Mouse (Mus musculus) hindbrain, embryonic 11.5 days (tissue): ENCODE data around the gene Stra6l. TPM values are rescaled to one million over a fixed set of nuclear protein-coding genes. Genes with fewer than 3 reads are reported as not detected.

Source experiments
- ATAC-seq: fragments of 200-750 bp; cut with Nextera tagmentation; 2 replicates; pipeline ENCODE4 v1.8.0; 2017; ENCODE audit warnings: mild to moderate bottlenecking, moderate TSS enrichment, moderate library complexity; ENCODE audit not compliant: low FRiP score
- DNase-seq: peaks from one replicate; pipeline ENCODE4 v3.0.0-alpha.2; 2015; ENCODE audit warnings: low spot score
- H3K27ac ChIP-seq: fragments of 300-500 bp; sonication (generic); 2 replicates; pipeline ENCODE4 v1.5.1; 2014; ENCODE audit warnings: mild to moderate bottlenecking, low read depth, low read length
- H3K27me3 ChIP-seq: fragments of 300-500 bp; sonication (generic); 2 replicates; pipeline ENCODE4 v1.6.1; 2014; ENCODE audit warnings: mild to moderate bottlenecking, low read length, moderate library complexity, mixed read lengths; ENCODE audit not compliant: control insufficient read depth, insufficient read depth
- H3K36me3 ChIP-seq: fragments of 300-500 bp; sonication (generic); 2 replicates; pipeline ENCODE4 v1.6.1; 2014; ENCODE audit warnings: mild to moderate bottlenecking, low read length, moderate library complexity, mixed read lengths; ENCODE audit not compliant: control insufficient read depth, insufficient read depth
- H3K4me1 ChIP-seq: fragments of 300-500 bp; sonication (generic); replicated peaks from 2 replicates; pipeline ENCODE4 v1.6.1; 2014; ENCODE audit warnings: low read length, mixed read lengths; ENCODE audit not compliant: control insufficient read depth, insufficient read depth
- H3K4me2 ChIP-seq: fragments of 300-500 bp; sonication (generic); replicated peaks from 2 replicates; pipeline ENCODE4 v1.6.1; 2014; ENCODE audit warnings: mild to moderate bottlenecking, low read depth, low read length
- H3K4me3 ChIP-seq: fragments of 300-500 bp; sonication (generic); 2 replicates; pipeline ENCODE4 v1.5.1; 2014; ENCODE audit warnings: low read depth, low read length
- H3K9ac ChIP-seq: fragments of 300-500 bp; sonication (generic); 2 replicates; pipeline ENCODE4 v1.6.1; 2014; ENCODE audit warnings: low read depth, low read length
- H3K9me3 ChIP-seq: fragments of 300-500 bp; sonication (generic); 2 replicates; pipeline ENCODE4 v1.6.1; 2016; ENCODE audit warnings: low read length; ENCODE audit not compliant: control insufficient read depth
- WGBS: fragments of 180-500 bp; shearing (Covaris S2); extraction: QIAGEN DNeasy Blood & Tissue Kit; methylation state at CpG from one replicate; pipeline ENCODE4 v1.1.7; 2014; 5-methylcytosine and 5-hydroxymethylcytosine counted together
- polyA plus RNA-seq: library from polyadenylated mRNA; unstranded; fragments of >200 nt; fragmentation: Nextera tagmentation; extraction: Ambion mirVana; gene quantifications from 2 replicates; pipeline ENCODE4 v1.2.1, GENCODE M21; 2014

Stra6l gene
- polyA plus RNA-seq, 1 experiment from 2014 or later = 1.0 TPM

GRCm38 (mm10) chr4:45829907-45830759 is 18.3 kb upstream of the Stra6l start:
- Histone ChIP-seq H3K4me3 (no peak overlapping the region), H3K27me3 (peaks cover 30% of the 10 kb centered on the region), H3K27ac (peak overlapping the region; percentile 55), H3K4me2 (no peak overlapping the region), H3K36me3 (no peaks in the 10 kb centered on the region), H3K9me3 (no peaks in the 10 kb centered on the region), H3K4me1 (peaks cover 12% of the 10 kb centered on the region), H3K9ac (no peak overlapping the region)
- 36% methylated on average over 13 of the region's 13 CpGs for WGBS
- DNase-seq = peak; percentile 37
- ATAC-seq = peak; percentile 41; the same call in 1 of the 2 replicates

- ATAC-seq = no peak
- Histone ChIP-seq H3K9me3 (no peaks in the 10 kb centered on the region), H3K4me1 (peaks cover 9% of the 10 kb centered on the region), H3K27me3 (peaks cover 17% of the 10 kb centered on the region), H3K4me2 (no peak overlapping the region), H3K36me3 (no peaks in the 10 kb centered on the region), H3K4me3 (no peak overlapping the region), H3K9ac (no peak overlapping the region), H3K27ac (no peak overlapping the region)
- DNase-seq = no peak
- 91% methylated on average over 7 of the region's 7 CpGs for WGBS
Measured at GRCm38 (mm10) chr4:45831996-45832395, 16.5 kb upstream of the Stra6l start.

- H3K4me3 ChIP-seq = no peak overlapping the region
- peaks cover 4% of the 10 kb centered on the region; the same call in 1 of the 2 replicates for H3K27me3 ChIP-seq
- H3K27ac ChIP-seq = no peak overlapping the region
- 30% methylated on average over 5 of the region's 5 CpGs for WGBS
- no peak overlapping the region for H3K4me2 ChIP-seq
- H3K4me1 ChIP-seq = peaks cover 9% of the 10 kb centered on the region
- H3K36me3 ChIP-seq = no peaks in the 10 kb centered on the region
- DNase-seq = no peak
- H3K9me3 ChIP-seq = no peaks in the 10 kb centered on the region
- ATAC-seq = no peak
- no peak overlapping the region for H3K9ac ChIP-seq
Measured at GRCm38 (mm10) chr4:45833461-45833860, 15.0 kb upstream of the Stra6l start.

DNA sequence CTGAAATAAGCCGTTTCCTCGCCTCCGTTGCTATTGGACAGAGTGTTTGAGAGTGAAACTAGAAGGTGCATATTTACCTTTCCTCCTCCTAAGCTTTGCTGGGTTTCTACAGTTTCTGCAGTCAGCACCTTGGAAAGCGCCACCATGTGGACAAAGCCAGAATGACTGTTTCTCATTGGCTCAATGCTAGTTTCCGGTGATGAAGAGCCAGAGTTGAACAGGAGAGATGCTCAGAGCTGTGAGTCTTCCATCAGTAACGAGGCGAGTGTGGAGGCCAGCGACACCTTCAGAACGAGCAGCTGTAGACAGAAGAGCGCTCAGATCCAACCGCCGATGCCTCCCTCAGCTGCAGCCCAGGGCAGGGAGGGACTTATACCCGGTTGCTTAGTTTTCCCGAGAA is 4.1 kb upstream of the Stra6l start:
- Histone ChIP-seq H3K36me3 (no peaks in the 10 kb centered on the region), H3K9ac (no peak overlapping the region), H3K4me3 (no peak overlapping the region), H3K27ac (no peak overlapping the region), H3K4me2 (no peak overlapping the region), H3K4me1 (no peaks in the 10 kb centered on the region), H3K9me3 (no peaks in the 10 kb centered on the region), H3K27me3 (no peaks in the 10 kb centered on the region)
- WGBS = 48% methylated on average over 14 of the region's 14 CpGs
- peak; percentile 77 for DNase-seq
- no peak for ATAC-seq

GRCm38 (mm10) chr4:45846263-45846662 is 2.2 kb upstream of the Stra6l start:
- DNase-seq = no peak
- Histone ChIP-seq H3K9ac (no peak overlapping the region), H3K36me3 (no peaks in the 10 kb centered on the region), H3K4me3 (no peak overlapping the region), H3K4me1 (no peaks in the 10 kb centered on the region), H3K4me2 (no peak overlapping the region), H3K27ac (no peak overlapping the region), H3K9me3 (no peaks in the 10 kb centered on the region), H3K27me3 (no peaks in the 10 kb centered on the region)
- 89% methylated on average over 2 of the region's 2 CpGs for WGBS
- no peak for ATAC-seq

DNA sequence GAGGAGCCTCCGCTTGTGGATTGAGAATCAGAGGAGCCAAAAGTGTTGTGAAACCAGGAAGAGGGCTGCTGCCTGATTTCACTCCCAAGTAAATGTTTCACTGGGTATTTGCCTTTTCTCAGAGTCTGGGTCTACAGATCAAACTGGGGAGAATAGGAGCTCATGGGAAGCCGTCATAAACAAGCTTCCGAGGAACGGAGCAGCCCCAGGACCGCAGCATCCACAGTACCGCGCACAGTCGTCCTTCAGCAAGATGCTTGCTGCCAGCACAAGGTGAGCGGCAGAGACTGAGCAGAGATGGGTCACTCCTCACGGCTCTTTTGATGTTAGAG is 327 bp downstream of the Stra6l start:
- Histone ChIP-seq H3K9me3 (no peaks in the 10 kb centered on the region), H3K4me2 (no peak overlapping the region), H3K36me3 (no peaks in the 10 kb centered on the region), H3K4me3 (no peak overlapping the region), H3K9ac (no peak overlapping the region), H3K27ac (no peak overlapping the region), H3K4me1 (no peaks in the 10 kb centered on the region), H3K27me3 (no peaks in the 10 kb centered on the region)
- DNase-seq = no peak
- WGBS = 41% methylated on average over 10 of the region's 10 CpGs
- ATAC-seq = no peak

- no peak overlapping the region for H3K9ac ChIP-seq
- no peak overlapping the region for H3K4me2 ChIP-seq
- H3K4me3 ChIP-seq = no peak overlapping the region
- H3K4me1 ChIP-seq = no peaks in the 10 kb centered on the region
- no peaks in the 10 kb centered on the region for H3K36me3 ChIP-seq
- H3K27me3 ChIP-seq = no peaks in the 10 kb centered on the region
- ATAC-seq (no peak), DNase-seq (no peak)
- no peaks in the 10 kb centered on the region for H3K9me3 ChIP-seq
- 32% methylated on average over 1 of the region's 1 CpGs for WGBS
- H3K27ac ChIP-seq = no peak overlapping the region
Measured at GRCm38 (mm10) chr4:45849419-45849818, 955 bp downstream of the Stra6l start.

DNA sequence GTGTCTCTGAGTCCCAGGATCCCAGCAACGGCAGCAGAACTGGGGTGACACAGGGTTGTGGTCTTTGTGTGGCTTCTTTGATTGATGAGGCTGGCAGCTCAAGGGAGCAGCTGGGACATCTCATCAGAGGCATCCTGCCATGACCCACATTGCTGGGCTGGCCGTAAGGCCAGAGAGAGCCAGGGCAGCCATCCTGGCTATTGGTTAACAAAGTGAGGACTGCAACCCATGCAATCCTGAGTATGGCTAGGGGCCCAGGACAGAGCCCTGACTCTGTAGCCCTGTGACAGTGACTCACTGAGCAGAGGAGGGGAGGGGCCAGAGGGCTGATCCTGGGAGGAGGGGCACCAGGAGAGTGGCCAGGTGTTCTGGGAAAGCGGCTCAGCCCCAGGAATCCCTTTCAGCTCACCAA is 3.2 kb downstream of the Stra6l start:
- DNase-seq = peak; percentile 41
- Histone ChIP-seq H3K4me3 (no peak overlapping the region), H3K9ac (0 out of 2 replicates have a peak overlapping the region, but pooled peaks have one; percentile 7), H3K4me1 (no peaks in the 10 kb centered on the region), H3K4me2 (no peak overlapping the region), H3K27me3 (no peaks in the 10 kb centered on the region), H3K36me3 (no peaks in the 10 kb centered on the region), H3K9me3 (no peaks in the 10 kb centered on the region), H3K27ac (peak overlapping the region; percentile 40; the same call in 1 of the 2 replicates)
- WGBS = 13% methylated on average over 3 of the region's 3 CpGs
- peak; percentile 76 for ATAC-seq
